Mouse (Mus musculus) cerebellum, postnatal 25 days (tissue): ENCODE data around the gene Sec22c.

Source experiments
- DNase-seq, 2 experiments: peaks; one replicate each; pipeline ENCODE4 v3.0.0; 2021; ENCODE audit warnings: mixed read lengths in 2 of 2

Gene Sec22c

DNA sequence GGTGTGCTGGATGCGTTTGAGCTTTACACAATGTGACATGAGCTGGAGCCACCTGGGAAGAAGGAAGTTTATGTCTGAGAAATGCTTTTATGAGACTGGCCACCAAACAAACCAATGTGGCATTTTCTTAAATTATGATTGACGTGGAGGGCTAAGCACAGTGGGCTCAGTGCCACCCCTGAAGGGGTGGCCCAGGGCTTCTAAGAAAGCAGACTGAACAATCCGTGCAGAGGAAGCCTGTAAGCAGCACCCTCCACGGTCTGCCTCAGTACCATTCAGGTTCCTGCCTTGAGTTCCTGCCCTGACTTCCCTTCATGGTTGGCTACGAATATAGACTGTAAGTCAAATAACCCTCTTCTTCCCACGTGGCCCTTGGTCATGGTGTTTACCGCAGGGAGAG, 14.6 kb downstream of the Sec22c start:
- DNase-seq = no peak

DNA sequence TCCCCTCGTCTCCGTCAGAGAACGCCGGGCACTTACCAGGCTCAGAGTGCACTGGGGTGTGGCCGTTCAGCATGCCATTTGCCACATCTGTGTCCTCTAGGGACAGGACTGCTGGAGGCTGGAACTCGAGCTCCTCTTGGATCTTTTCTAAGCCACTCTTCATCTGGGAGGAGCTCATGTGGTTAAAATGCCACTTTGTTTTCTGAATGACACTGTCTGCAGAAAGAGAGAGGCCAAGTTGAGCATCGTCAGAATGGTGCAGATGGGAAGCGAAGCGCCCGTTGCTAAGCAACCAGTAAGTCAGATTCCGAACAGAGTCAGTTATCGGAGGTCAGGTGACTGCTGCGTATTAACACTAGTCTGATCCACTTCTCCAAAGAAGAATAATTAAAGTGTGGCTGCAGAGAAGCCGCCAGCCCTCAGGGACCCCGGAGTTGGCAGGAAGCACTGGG, 15.1 kb downstream of the Sec22c start:
- DNase-seq = no peak

DNA sequence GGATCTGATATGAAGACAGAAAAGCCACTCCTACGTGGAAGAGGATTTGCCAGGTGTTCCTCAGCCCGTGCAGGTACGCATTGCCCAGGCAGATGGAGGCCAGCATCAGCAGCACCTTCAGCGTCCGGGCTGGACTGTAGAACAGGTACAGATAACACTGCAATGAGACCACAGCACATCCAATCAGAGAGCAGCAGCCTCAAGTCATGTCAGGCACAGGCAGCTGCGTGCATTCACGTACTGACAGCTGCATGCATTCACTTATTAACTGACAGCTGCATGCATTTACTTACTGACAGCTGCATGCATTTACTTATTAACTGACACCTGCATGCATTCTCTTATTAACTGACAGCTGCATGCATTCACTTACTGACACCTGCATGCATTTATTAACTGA, 20.6 kb downstream of the Sec22c start:
- DNase-seq = no peak

DNA sequence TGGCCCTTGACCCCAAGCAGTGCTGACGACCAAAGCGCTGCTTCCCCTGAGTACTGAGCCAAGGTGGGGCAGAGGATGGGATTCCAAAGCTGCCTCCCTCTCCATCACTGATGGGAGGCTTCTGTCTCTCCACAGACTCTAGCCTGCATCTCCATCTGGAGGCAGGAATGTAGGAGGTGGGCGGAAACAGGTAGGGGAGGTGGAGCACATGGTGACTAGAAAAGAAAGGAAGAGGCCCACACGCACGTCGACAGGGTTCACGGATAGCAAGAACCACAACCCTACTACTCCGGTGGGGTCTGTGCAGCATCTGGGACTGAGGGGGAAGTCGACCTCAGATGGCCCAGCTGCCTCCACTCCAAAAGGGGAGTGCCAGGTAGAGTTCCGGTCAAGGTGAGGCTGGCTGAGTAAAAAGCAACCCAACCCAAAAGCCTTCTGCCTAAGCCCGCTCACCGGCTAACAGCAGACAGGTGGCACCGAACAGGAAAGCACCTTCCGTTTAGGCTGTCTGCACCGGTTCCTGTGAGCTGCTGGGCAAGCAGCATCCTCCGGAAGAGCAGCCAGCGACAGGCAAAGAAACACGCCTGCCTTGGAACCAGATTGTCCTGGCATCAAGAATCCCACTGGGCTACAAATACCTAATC, 23.1 kb downstream of the Sec22c start:
- DNase-seq = no peak

DNA sequence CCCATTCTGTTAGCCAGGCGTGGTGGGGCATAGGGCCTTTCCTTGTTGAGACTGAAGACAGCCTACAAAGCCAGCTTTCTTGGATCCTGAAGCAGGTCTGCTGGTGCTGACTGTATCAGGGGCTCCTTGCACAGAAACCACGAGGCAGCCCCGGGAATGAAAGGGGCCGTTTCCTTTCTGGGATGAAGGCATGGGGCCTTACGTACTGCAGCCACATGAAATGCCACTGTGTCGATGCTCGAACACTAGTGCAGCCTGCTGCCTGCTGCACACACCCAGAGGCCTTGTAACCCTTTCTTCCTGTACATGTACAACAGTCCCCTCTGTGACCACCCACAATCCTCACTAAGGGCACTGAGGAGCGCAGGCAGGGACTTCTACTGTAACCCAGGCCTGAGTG, 24.1 kb downstream of the Sec22c start:
- no peak for DNase-seq

DNA sequence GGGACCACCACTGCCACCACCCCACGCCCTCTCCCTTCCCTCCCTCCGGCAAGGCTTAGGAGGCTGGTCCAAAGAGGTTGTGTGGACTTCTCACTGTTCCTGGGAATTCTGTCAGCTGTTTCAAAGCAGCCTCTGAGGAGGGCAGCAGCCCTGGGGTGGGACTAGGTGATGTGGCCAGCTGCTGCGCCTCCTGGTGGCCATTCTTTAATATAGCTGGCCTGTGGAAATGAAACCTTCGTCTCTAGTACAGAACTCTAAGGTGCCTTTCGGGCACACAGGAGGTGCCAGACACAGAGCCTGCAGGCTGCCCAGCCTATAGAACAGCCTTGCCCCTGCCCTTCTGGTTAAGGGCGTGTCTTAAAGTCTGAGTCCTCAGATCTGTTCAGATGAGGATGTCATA, 25.7 kb downstream of the Sec22c start:
- peak; percentile 45 to 63 for DNase-seq

DNA sequence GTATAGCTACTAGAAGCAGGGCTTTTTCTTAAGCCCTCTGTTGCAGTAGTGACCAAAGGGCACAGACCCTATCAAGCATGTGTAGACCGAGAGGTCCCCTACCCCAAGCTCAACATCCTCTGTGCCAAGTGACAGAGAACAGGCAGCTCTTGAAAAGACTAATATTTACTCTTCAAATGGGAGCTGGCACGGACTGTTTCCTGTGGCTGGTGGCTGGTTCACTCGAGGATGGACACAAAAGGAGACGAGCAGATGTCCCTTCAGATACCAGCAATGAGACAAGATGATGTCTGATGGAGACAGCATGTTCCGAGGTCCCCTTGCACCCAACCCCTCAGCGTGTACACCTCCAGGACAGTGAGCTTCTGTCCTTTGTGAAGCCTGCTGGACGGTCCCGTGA, 27.8 kb downstream of the Sec22c start:
- DNase-seq = no peak

DNA sequence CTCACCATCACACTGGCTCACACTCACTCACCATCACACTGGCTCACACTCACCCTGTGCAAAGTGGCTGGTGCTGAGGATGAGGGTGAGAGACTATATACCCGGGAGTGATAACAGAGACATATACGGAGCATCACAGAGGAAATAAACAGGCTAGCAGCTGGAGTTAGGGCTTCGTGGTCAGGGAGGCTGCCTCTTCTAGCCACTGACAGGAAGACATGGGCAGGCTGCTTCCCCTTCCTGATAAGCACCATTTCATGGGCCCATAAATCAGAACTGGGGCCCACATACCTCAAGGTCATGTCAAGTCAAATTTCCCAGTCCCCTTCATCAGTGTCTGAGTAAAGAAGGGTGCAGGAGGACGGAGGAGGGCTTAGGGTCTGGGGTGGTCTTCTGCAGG, 28.2 kb downstream of the Sec22c start:
- no peak for DNase-seq

DNA sequence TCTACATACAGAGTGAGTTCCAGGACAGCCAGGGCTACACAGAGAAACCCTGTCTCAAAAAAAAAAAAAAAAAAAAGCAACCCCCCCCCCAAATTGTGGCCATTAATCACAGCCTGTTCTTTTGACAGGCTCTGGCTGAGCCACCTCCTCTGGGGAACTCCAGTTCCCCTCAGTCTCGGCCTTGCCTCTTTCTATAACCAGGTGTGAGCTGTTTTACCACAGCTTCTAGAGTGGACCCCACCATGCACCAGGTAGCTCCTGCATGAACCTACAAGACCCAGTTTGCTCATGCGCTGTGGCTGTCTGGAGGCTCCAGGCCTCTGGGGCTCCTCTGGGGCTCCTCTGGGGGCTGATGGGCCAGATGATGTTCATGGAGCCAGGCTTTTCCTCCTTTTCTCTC, 29.7 kb downstream of the Sec22c start:
- no peak for DNase-seq

DNA sequence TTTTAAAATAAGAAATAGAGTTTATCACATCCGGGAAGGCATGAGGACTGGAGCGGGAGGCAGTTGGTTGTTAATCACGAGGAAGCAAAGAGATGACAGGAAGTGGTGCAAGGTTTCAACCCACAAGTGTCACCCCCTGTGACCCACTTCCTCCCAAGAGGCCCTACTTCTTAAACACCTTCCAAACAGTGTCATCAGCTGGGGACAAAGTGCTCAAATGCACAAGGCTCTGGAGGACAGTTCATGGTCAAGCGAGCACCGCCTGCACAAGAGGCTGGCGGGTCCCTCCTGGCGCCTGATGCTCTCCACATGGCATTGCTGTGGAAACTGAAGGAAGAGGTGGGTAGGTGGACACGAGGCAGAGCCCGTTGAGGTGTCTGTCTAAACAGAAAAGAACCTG, 30.3 kb downstream of the Sec22c start:
- DNase-seq = no peak

DNA sequence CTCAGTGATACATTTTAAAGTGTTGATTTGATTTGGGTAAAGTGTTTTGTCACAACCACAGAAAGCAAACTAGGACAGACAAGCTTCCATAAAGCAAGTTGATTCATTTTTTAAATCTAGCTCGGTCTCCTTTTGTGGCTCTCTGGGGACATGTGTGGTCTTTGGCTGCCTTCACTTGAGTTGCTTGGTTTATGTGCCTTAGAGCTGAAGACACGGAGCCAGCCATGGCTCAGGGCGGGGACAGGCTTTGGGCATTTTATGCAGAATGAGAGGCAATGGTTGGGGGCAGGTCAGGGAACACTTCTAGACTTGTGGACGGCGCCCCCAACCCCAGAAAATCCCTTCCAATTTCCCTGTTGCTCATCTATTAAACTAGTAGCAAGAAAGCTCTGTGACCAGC, 31.6 kb downstream of the Sec22c start:
- DNase-seq = no peak

DNA sequence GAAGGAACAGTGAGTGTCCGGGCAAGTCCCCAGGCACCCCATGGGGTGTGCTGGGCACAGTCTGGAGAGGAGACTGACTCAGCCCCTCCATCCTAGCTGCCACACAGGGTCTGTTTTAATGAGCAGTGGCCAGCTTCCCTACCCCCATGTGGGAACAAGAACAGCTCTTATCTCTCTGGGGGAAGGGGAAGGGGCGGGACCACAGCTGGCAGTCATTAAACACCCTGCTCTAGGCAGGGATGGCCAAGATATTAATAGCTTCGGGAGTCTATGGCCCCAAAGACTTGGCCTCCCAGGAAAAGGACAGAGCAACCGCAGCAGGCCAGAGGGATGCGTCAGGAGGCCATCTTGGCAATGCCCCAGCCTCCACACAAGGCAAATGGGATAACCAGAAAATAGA, 33.0 kb downstream of the Sec22c start:
- no peak for DNase-seq

DNA sequence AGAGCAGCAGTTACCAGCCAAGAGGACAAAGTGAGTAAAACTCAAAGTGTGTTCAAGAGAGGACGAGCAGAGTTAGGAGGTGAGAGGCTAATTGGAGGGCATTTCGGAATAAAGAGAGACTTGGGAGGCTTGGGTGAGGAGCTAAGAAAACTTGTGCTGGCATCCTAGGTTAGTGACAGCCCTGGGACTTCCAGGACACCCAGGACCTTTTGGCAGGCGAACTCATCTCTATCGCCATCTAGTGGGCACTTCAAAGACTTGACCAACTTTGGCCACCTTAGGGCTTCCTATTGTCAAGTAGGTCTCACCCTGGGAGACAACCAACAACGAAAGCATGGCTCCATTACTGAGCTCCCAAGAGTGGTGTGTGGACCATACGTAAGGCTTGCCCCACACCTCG, 34.0 kb downstream of the Sec22c start:
- peak; percentile 63 to 71 for DNase-seq

DNA sequence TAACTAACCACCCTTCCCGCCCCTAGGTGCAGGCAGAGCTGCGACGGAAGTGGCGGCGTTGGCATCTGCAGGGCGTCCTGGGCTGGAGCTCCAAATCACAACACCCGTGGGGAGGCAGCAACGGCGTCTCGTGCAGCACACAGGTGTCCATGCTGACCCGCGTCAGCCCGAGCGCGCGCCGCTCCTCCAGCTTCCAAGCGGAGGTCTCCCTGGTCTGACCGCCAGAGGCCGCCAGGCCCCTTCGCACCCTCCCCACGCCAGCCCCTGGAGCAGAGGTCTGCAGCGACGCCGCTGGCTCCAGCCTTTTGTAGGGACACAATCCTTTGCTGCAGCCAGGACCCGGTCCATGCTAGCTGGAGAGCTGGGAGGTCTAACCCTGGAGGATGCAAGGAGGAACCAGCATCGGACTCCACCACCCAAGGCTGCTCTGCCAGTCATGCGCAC, 35.9 kb downstream of the Sec22c start:
- DNase-seq = peak; percentile 27 to 54

DNA sequence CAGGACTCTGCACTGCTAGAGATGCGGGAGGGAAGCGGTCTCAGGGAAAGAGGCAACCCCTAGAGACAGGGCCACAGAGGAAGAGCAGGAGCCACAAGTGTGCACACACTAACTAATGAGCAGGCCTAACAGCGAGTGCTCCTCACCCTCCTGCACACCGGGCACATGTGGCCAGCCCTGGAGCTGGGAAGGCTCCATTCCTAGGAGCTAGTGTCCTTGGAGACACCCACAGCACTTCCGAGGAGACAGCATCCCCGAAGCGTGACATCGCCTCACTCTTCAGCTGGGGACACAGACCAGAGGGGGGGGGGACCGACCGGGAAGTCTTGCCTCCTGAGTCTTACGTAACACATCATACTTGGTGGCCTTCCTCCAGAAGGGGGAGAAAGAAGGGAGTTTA, 37.5 kb downstream of the Sec22c start:
- DNase-seq = no peak

DNA sequence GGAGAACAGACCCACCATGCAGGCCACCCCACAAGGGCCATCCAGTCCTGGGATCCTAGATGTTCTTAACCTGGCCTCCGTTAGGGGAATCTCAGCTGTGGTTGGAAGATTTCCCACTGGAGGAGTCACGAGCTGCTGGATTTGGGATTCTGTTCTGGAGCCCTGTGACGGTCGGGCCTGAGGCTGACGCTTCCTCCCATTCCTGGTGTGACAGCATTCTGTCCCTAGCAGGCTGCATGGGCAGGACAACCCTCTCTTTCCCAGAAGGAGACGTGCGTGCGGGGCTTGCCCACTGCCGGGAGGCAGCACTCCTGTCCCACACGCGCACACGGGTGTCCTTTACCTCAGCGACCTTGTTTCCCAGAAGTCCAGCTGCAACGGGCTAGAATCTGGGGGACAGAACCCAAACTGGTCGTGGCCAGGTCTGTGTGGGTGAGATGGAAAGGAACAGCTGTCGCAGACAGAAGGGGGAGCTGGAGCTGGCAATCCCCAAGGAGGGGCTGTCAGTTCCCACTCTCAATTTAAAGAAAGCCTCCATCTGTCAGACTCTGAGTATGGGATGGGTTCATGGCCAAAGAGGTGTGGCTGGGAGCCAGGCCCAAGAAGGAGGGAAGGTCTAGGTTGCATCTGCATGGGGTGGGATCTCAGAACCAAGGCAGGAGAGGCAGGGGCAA, 38.2 kb downstream of the Sec22c start:
- DNase-seq = no peak

DNA sequence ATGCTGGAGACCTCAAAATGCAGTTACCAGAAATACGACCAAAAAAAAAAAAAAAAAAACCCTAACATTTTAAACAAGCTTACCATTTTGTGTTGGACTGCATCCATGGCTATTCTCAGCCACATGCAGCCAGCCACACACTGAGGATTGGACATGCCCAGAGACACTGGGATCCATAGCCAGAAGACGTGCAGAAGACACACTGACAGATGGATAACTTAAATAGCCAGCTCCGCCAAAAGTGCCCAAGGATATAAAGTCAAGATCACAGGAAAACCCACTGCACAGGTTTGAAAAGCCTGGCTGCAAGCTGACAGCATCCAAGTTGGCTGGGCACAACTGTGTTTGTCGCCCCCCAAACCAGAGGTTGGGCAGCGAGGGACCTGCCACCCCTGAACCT, 41.2 kb downstream of the Sec22c start:
- DNase-seq = no peak

DNA sequence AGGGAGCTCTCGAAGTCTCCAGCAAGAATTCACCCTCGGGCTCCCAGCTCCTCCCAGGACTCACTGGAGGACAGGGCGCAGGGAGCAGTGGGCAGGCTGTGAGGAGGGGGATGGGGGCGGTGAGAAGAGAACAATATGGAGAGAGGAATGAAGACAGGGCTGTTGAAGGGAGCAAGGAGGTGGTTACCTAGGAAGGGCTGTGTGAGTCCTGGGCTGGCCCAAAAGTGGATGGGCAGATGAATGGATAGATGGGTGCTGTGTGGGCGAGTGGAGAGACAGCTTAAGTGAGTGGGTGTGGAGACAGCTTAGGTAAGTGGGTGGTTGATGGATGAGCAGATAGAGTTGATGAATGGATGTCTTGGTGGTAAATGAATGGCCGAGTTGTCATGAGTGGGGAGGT, 41.8 kb downstream of the Sec22c start:
- no peak for DNase-seq

DNA sequence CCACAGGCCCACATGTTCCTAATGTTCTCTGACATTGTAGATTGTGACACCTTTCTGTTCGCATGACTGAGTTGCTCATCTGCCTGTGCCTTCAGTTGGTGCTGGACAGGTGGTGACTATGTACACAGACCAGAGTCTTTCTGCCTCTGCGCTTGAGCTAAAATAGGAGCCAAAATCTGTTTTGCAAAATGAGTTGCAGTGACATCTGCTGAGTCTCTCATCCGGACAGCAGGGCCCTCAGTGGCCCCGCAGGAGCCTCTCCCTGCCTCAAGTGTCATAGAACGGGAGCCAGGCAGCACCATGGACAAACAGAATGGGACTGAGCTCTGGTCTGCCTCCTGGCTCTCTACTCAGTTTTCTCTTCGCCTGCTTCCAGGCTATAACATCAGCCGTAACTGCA, 45.5 kb downstream of the Sec22c start:
- DNase-seq = no peak

DNA sequence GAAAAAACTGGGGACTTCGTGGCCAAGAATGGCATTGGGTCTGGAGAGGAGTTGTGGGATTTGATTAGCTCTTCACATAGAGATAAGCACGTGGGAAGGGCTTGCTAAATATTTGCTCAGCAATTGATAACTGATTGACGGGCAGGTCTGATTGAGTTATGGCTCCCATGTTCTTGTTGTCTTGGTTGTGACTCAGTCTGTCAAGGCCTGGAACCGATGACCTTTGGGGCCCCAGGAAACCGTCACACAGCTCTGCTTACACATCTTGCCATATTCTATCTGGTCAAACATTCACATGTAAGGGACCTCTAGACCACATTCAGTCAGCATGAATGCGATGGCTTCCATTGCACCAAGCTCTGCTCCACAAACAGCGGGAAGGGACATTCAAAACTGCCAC, 47.0 kb downstream of the Sec22c start:
- no peak for DNase-seq

DNA sequence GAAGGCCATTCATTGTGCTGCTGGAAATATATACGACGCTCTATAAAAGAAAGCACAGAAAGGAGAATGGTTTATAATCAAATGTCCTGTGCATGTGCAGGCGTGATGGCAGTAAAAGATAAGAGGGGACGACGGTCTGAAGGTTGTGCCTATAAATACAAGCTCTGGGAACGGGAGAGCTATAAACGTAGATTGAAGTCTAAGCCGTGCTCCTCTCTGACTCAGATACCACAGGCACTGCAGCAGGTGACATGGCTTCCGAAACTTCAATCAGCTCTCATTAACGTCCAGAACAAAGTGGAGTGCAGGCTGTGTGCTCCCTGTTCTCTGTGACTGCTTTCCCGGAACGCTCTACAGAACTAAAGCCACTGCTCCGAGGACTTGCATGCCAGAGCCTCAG, 48.1 kb downstream of the Sec22c start:
- no peak for DNase-seq

DNA sequence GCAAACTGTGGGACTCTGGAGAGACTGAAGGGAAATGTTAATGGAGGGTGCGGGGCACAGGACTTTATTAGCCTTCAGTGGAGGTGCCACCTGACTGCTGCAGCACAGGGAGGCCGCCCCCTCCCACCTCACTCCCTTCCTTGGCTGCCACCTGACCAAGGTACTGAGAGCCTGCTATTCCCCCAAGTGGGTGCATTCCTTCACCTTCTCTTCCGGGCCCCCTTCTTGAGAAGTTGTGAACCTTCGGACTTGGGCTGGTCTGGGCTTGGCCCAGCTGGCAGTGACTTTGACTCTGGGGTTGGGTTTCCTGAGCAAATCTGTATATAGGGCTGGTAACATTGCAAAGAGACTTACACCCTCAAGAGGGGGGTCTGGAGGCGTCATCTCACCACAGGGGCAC, 49.0 kb downstream of the Sec22c start:
- no peak for DNase-seq

DNA sequence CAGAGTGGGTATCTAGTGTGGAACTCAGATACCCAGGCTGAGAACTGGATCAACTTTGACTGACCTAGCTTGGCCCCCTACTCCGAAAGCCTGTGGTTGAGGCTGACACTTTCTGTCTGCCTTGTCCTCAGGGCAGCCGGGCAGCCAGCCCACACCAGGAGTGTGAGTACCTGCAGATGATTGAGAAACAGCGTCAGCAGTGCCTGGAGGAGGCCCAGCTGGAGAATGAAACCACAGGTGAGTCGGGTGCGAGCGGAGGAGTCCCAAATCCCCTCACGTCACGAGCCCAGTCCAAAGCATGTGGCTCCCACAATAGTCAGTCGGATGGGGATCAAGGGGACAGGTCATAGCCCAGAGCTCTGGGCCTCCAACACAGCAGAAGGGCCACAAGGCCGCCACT, 51.6 kb downstream of the Sec22c start:
- DNase-seq = no peak

DNA sequence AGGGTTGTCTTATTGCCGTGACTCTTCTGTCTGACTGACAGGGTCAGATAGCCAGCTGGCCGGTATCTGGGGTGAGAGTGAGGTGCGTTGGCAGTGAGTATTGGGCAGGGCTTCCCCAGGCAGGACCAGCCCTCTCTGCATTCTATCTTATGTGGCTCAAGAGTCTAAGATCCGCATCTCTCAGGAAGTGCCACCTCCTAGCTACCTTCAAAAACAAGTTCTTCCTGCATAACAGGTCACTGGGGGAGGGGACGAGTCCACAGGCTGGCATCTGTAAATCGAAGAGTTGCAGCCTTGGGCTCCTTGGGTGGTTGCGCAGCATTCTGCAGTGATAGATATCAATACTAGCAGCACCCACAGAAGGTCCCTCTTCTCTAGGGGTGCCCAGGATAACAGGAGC, 58.3 kb downstream of the Sec22c start:
- DNase-seq = no peak

DNA sequence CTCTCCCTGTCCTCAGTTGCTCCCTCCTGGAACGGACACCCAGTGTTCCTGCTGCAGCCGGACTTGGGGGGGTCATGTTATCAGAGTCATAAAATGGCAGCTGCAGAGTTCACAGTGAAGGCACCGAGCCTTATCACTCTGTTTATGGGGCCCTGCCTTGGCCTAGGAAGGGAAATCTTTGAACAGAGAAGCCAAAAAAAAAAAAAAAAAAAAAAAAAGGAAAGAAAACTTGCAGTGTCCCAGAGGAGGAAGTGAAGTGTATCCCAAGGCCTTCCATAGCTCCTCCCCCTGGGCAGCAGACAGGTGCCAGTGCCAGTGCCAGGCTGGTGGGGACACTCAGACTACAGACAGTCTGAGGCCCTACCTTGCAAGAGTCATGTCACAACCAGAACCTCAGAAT, 60.4 kb downstream of the Sec22c start:
- DNase-seq = no peak
